ENCODE assay signal across 8 mouse cellular contexts in genomic region chr10:128803771-128804270, GRCm38 (mm10). TPM values are rescaled to one million over a fixed set of nuclear protein-coding genes. Genes with fewer than 3 reads are reported as not detected.
DNase-seq lines count a peak whose midpoint lies in the region; ATAC-seq and TF ChIP-seq lines count a peak whose summit lies in the region.

Gene Dnajc14 (plus strand): TSS chr10:128804062.

- peaks cover 38% of the 10 kb centered on the region for H3K36me3 ChIP-seq in heart, embryonic 10.5 days
- H3K36me3 ChIP-seq in kidney, embryonic 14.5 days (ENCODE audit: control insufficient read depth, insufficient read depth, low read length), result peaks cover 23% of the 10 kb centered on the region; the same call in 1 of the 2 replicates
- peaks cover 57% of the 10 kb centered on the region for H3K36me3 ChIP-seq in limb, embryonic 13.5 days
- H3K36me3 ChIP-seq in midbrain, embryonic 13.5 days, result peaks cover 40% of the 10 kb centered on the region
- peaks cover 10% of the 10 kb centered on the region; the same call in 1 of the 2 replicates for H3K36me3 ChIP-seq in stomach, postnatal 0 days (ENCODE audit: control insufficient read depth, insufficient read depth, low read length)

- peak within 1 kb of the TSS; percentile 95 for H3K27ac ChIP-seq in heart, embryonic 10.5 days
- H3K27ac ChIP-seq in kidney, embryonic 14.5 days (ENCODE audit: low read depth, low read length), result peak within 1 kb of the TSS; percentile 98
- H3K27ac ChIP-seq in limb, embryonic 13.5 days, result peak within 1 kb of the TSS; percentile 99
- peak within 1 kb of the TSS; percentile 98 for H3K27ac ChIP-seq in midbrain, embryonic 13.5 days
- H3K27ac ChIP-seq in stomach, postnatal 0 days (replicated peaks), result peak within 1 kb of the TSS; percentile 99

- peak within 1 kb of the TSS; percentile 83 for H3K9ac ChIP-seq in kidney, embryonic 14.5 days (ENCODE audit: low read depth, low read length)
- H3K9ac ChIP-seq in limb, embryonic 13.5 days, result peak within 1 kb of the TSS; percentile 90
- peak within 1 kb of the TSS; percentile 89 for H3K9ac ChIP-seq in midbrain, embryonic 13.5 days (replicated peaks)
- H3K9ac ChIP-seq in stomach, postnatal 0 days (ENCODE audit: low read length), result peak within 1 kb of the TSS; percentile 89

- H3K4me1 ChIP-seq in heart, embryonic 10.5 days, result peaks cover 49% of the 10 kb centered on the region
- peaks cover 35% of the 10 kb centered on the region for H3K4me1 ChIP-seq in kidney, embryonic 14.5 days (ENCODE audit: control insufficient read depth, insufficient read depth, low read length)
- H3K4me1 ChIP-seq in limb, embryonic 13.5 days, result peaks cover 46% of the 10 kb centered on the region
- H3K4me1 ChIP-seq in midbrain, embryonic 13.5 days (replicated peaks), result peaks cover 48% of the 10 kb centered on the region
- peaks cover 10% of the 10 kb centered on the region for H3K4me1 ChIP-seq in stomach, postnatal 0 days (replicated peaks; ENCODE audit: control insufficient read depth, insufficient read depth)

- WGBS in heart, embryonic 10.5 days, result under 1% methylated on average over 14 of the region's 14 CpGs
- WGBS in kidney, embryonic 14.5 days, result 0% methylated on average over 14 of the region's 14 CpGs
- under 1% methylated on average over 14 of the region's 14 CpGs for WGBS in limb, embryonic 13.5 days
- WGBS in midbrain, embryonic 13.5 days, result 0% methylated on average over 14 of the region's 14 CpGs
- WGBS in stomach, postnatal 0 days, result under 1% methylated on average over 14 of the region's 14 CpGs

- H3K4me3 ChIP-seq in heart, embryonic 10.5 days, result peak within 1 kb of the TSS; percentile 89
- H3K4me3 ChIP-seq in kidney, embryonic 14.5 days (ENCODE audit: low read length), result peak within 1 kb of the TSS; percentile 85
- peak within 1 kb of the TSS; percentile 76 for H3K4me3 ChIP-seq in limb, embryonic 13.5 days
- peak within 1 kb of the TSS; percentile 89 for H3K4me3 ChIP-seq in midbrain, embryonic 13.5 days (replicated peaks)
- H3K4me3 ChIP-seq in stomach, postnatal 0 days (ENCODE audit: low read depth, low read length), result peak within 1 kb of the TSS; percentile 75

- no peaks in the 10 kb centered on the region for H3K9me3 ChIP-seq in heart, embryonic 10.5 days
- no peaks in the 10 kb centered on the region for H3K9me3 ChIP-seq in kidney, embryonic 14.5 days (ENCODE audit: control insufficient read depth, low read length)
- H3K9me3 ChIP-seq in limb, embryonic 13.5 days, result no peaks in the 10 kb centered on the region
- no peaks in the 10 kb centered on the region for H3K9me3 ChIP-seq in midbrain, embryonic 13.5 days
- H3K9me3 ChIP-seq in stomach, postnatal 0 days (ENCODE audit: control insufficient read depth, low read length), result no peaks in the 10 kb centered on the region

- ATAC-seq in erythroid progenitor cell, adult 5-6 weeks (replicated peaks; ENCODE audit: low FRiP score, poor library complexity, severe bottlenecking), result no peak
- ATAC-seq in kidney, embryonic 14.5 days (ENCODE audit: low FRiP score, low TSS enrichment), result peak; percentile 10; the same call in 1 of the 2 replicates
- no peak for ATAC-seq in limb, embryonic 13.5 days (ENCODE audit: low FRiP score, low read depth)
- peak; percentile 24 for ATAC-seq in midbrain, embryonic 13.5 days
- ATAC-seq in stomach, postnatal 0 days (ENCODE audit: low FRiP score, low TSS enrichment), result peak; percentile 36

- no peak for TF ChIP-seq CTCF in stomach, postnatal 0 days (IDR thresholded peaks at IDR 0.05; ENCODE audit: low read depth)

- no peaks in the 10 kb centered on the region for H3K27me3 ChIP-seq in heart, embryonic 10.5 days (ENCODE audit: insufficient read depth, poor library complexity, severe bottlenecking)
- H3K27me3 ChIP-seq in kidney, embryonic 14.5 days (ENCODE audit: control insufficient read depth, insufficient read depth, low read length), result no peaks in the 10 kb centered on the region
- no peaks in the 10 kb centered on the region for H3K27me3 ChIP-seq in limb, embryonic 13.5 days
- no peaks in the 10 kb centered on the region for H3K27me3 ChIP-seq in midbrain, embryonic 13.5 days
- no peaks in the 10 kb centered on the region for H3K27me3 ChIP-seq in stomach, postnatal 0 days (ENCODE audit: control insufficient read depth, insufficient read depth, low read length)

- H3K4me2 ChIP-seq in kidney, embryonic 14.5 days (replicated peaks; ENCODE audit: low read depth, low read length), result peak within 1 kb of the TSS; percentile 72
- peak within 1 kb of the TSS; percentile 78 for H3K4me2 ChIP-seq in limb, embryonic 13.5 days (replicated peaks)
- peak within 1 kb of the TSS; percentile 79 for H3K4me2 ChIP-seq in midbrain, embryonic 13.5 days (replicated peaks)
- peak within 1 kb of the TSS; percentile 83 for H3K4me2 ChIP-seq in stomach, postnatal 0 days (replicated peaks; ENCODE audit: low read depth)

- DNase-seq in CD4-positive helper T cell, adult 2 months (ENCODE audit: low read depth, low spot score), result peak; percentile 19
- DNase-seq in adrenal gland, postnatal 36 days, result peak; percentile 54 to 63
- DNase-seq in heart, embryonic 10.5 days (ENCODE audit: low spot score), result peak; percentile 79
- peak; percentile 57 for DNase-seq in stomach, postnatal 0 days (ENCODE audit: low spot score)

- no peak for TF ChIP-seq EP300 in stomach, postnatal 0 days (optimal IDR thresholded peaks at IDR 0.05)

RNA-seq across cellular contexts. Expression of gene Dnajc14, which starts in this region (rescaled TPM):
- 10 to 100 TPM; 60.1 to 77.1 TPM for total RNA-seq in adrenal gland, postnatal 36 days (2021)
- total RNA-seq in erythroid progenitor cell, adult 5-6 weeks (2015; ENCODE audit: low replicate concordance), result 15.1 and 15.5 TPM in 2 replicates
- 23.5 and 24.6 TPM in 2 replicates for total RNA-seq in erythroid progenitor cell, adult 5-6 weeks (2017; ENCODE audit: low replicate concordance)
- polyA plus RNA-seq in heart, embryonic 10.5 days (2016; fragmentation: Nextera tagmentation; extraction: Ambion mirVana), result 48.0 and 48.1 TPM in 2 replicates
- 25.8 and 36.9 TPM in 2 replicates for polyA plus RNA-seq in kidney, embryonic 14.5 days (2014; fragmentation: Nextera tagmentation; extraction: Ambion mirVana)
- 58.8 and 66.8 TPM in 2 replicates for polyA plus RNA-seq in limb, embryonic 13.5 days (2015; fragmentation: Nextera tagmentation; extraction: Ambion mirVana)
- 54.1 and 56.3 TPM in 2 replicates for polyA plus RNA-seq in midbrain, embryonic 13.5 days (2015; fragmentation: Nextera tagmentation; extraction: Ambion mirVana)
- polyA plus RNA-seq in stomach, postnatal 0 days (2015; fragmentation: Nextera tagmentation; extraction: Ambion mirVana), result 29.8 and 30.5 TPM in 2 replicates

Comparison
In these comparisons a context has a peak if more than half of its experiments do, and no peak if none do; other contexts are left out.
1. DNase-seq: peak in every context shown above with its lines; median percentile 79 in heart, embryonic 10.5 days; 58 in adrenal gland, postnatal 36 days; 57 in stomach, postnatal 0 days; 19 in CD4-positive helper T cell, adult 2 months.
2. ATAC-seq: peak in kidney, embryonic 14.5 days (single experiment), midbrain, embryonic 13.5 days (single experiment) and stomach, postnatal 0 days (single experiment); none in erythroid progenitor cell, adult 5-6 weeks (single experiment) and limb, embryonic 13.5 days (single experiment).
3. Peak in every context shown above with its lines, with median percentiles within 50 percentile points of each other: H3K27ac ChIP-seq, H3K4me3 ChIP-seq, H3K4me2 ChIP-seq and H3K9ac ChIP-seq.